Mouse (Mus musculus): Measurements from ENCODE around the gene Vmn1r104. TPM values are rescaled to one million over a fixed set of nuclear protein-coding genes. Genes with fewer than 3 reads are reported as not detected.
"Not testable (repeated sequence)": the region's sequence is repeated elsewhere in the genome, so short reads cannot be mapped to it uniquely, and the experiment has no call there.

Vmn1r104 gene
- polyA plus RNA-seq (2015; fragmentation: Nextera tagmentation; extraction: Ambion mirVana): not detected in 2 replicates

DNA sequence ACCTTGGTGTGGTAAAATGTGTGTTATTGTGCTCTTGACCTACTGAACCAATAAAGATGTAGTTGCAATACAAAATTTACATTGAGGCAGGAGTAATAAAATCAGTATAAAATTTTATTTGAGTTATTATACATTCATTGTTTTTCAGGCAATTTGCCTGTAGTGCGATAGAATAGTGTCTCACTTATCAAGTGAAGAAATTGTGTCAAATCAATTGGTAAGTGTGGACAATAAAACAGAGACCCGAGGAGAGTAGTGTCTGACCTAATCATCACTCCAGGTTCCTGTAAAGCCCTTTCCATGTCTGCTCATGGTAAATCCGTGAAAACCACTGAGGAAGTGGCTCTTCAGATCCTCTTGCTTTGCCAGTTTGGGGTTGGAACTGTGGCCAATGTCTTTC is at the start of gene Vmn1r104:
Vmn1r104 (plus strand) TSS at position 301 of the 400 bp plus-strand sequence.
- H3K9me3 ChIP-seq (ENCODE audit: control insufficient read depth, low read length); H3K9ac ChIP-seq (ENCODE audit: low read length); H3K4me3 ChIP-seq (ENCODE audit: low read length); H3K36me3 ChIP-seq (ENCODE audit: control insufficient read depth, insufficient read depth, low read length); H3K4me2 ChIP-seq (ENCODE audit: low read depth, low read length); ATAC-seq (ENCODE audit: low read depth); H3K27me3 ChIP-seq (ENCODE audit: control insufficient read depth, insufficient read depth, low read depth, low read length); H3K4me1 ChIP-seq (replicated peaks; ENCODE audit: control insufficient read depth, insufficient read depth, low read length); H3K27ac ChIP-seq (ENCODE audit: low read length): not testable (repeated sequence)
- no CpG with 5 or more reads among the region's 3 CpGs for WGBS

DNA sequence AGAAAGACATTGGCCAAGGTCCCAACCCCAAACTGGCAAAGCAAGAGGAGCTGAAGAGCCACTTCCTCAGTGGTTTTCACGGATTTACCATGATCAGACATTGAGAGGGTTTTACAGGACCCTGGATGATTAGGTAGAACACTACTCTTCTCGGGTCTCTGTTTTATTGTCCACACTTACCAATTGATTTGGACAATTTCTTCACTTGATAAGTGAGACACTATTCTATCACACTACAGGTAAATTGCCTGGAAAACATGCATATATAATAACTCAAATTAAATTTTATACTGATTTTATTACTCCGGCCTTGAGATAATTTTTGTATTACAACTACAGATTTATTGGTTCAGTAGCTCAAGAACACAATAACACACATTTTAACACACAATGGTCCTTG is 23.2 kb upstream of the Vmn1r104 start, which contains the start of gene Vmn1r103:
Vmn1r103 (minus strand) TSS at position 101 of the 400 bp plus-strand sequence.
- no CpG with 5 or more reads among the region's 3 CpGs for WGBS
- ATAC-seq (ENCODE audit: low read depth); H3K36me3 ChIP-seq (ENCODE audit: control insufficient read depth, insufficient read depth, low read length); H3K27ac ChIP-seq (ENCODE audit: low read length); H3K9me3 ChIP-seq (ENCODE audit: control insufficient read depth, low read length); H3K9ac ChIP-seq (ENCODE audit: low read length); H3K4me3 ChIP-seq (ENCODE audit: low read length); H3K4me2 ChIP-seq (ENCODE audit: low read depth, low read length); H3K27me3 ChIP-seq (ENCODE audit: control insufficient read depth, insufficient read depth, low read depth, low read length); H3K4me1 ChIP-seq (replicated peaks; ENCODE audit: control insufficient read depth, insufficient read depth, low read length): not testable (repeated sequence)

DNA sequence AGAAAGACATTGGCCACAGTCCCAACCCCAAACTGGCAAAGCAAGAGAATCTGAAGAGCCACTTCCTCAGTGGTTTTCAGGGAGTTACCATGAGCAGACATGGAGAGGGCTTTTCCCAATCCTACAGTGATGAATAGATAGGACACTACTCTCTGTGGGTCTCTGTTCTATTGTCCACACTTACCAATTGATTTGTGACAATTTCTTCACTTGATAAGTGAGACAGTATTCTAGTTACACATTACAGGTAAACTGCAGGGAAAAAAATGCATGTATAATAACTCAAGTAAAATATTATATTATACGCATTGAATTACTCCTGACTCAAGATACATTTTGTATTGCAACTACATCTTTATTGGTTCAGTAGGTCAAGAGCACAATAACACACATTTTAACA is 12.0 kb downstream of the Vmn1r104 start, which contains the start of gene Gm5726:
Gm5726 (minus strand) TSS at position 101 of the 400 bp plus-strand sequence.
- H3K9me3 ChIP-seq (ENCODE audit: control insufficient read depth, low read length); H3K36me3 ChIP-seq (ENCODE audit: control insufficient read depth, insufficient read depth, low read length); H3K4me1 ChIP-seq (replicated peaks; ENCODE audit: control insufficient read depth, insufficient read depth, low read length); H3K4me3 ChIP-seq (ENCODE audit: low read length); H3K9ac ChIP-seq (ENCODE audit: low read length); ATAC-seq (ENCODE audit: low read depth); H3K27ac ChIP-seq (ENCODE audit: low read length); H3K4me2 ChIP-seq (ENCODE audit: low read depth, low read length); H3K27me3 ChIP-seq (ENCODE audit: control insufficient read depth, insufficient read depth, low read depth, low read length): not testable (repeated sequence)
- no CpG with 5 or more reads among the region's 1 CpGs for WGBS

DNA sequence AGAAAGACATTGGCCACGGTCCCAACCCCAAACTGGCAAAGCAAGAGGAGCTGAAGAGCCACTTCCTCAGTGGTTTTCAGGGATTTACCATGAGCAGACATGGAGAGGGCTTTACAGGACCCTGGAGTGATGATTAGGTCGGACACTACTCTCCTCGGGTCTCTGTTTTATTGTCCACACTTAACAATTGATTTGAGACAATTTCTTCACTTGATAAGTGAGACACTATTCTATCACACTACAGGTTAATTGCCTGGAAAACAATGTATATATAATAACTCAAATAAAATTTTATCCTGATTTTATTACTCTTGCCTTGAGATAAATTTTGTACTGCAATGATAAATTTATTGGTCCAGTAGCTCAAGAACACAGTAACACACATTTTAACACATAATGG is 42.5 kb downstream of the Vmn1r104 start, which contains the start of gene Gm4141:
Gm4141 (minus strand) TSS at position 101 of the 400 bp plus-strand sequence.
- not testable (repeated sequence) for H3K4me3 ChIP-seq (ENCODE audit: low read length)
- no CpG with 5 or more reads among the region's 3 CpGs for WGBS

More for the DNA sequence above, 42.5 kb downstream of the Vmn1r104 start, which contains the start of gene Gm4141:
- H3K9ac ChIP-seq (ENCODE audit: low read length); ATAC-seq (ENCODE audit: low read depth); H3K27ac ChIP-seq (ENCODE audit: low read length); H3K27me3 ChIP-seq (ENCODE audit: control insufficient read depth, insufficient read depth, low read depth, low read length); H3K4me1 ChIP-seq (replicated peaks; ENCODE audit: control insufficient read depth, insufficient read depth, low read length); H3K36me3 ChIP-seq (ENCODE audit: control insufficient read depth, insufficient read depth, low read length); H3K4me2 ChIP-seq (ENCODE audit: low read depth, low read length); H3K9me3 ChIP-seq (ENCODE audit: control insufficient read depth, low read length): not testable (repeated sequence)

Other genes starting within 250 kb of the Vmn1r104 start
- not detected in 2 replicates for gene Gm4133, start 199.8 kb upstream of the Vmn1r104 start, polyA plus RNA-seq (2015; fragmentation: Nextera tagmentation; extraction: Ambion mirVana)
- gene Gm5728, start 158.4 kb upstream of the Vmn1r104 start, polyA plus RNA-seq (2015; fragmentation: Nextera tagmentation; extraction: Ambion mirVana): not detected in 2 replicates
- gene Vmn1r100, start 115.9 kb upstream of the Vmn1r104 start, polyA plus RNA-seq (2015; fragmentation: Nextera tagmentation; extraction: Ambion mirVana): not detected in 2 replicates
- not detected in 2 replicates for gene Vmn1r101, start 91.2 kb upstream of the Vmn1r104 start, polyA plus RNA-seq (2015; fragmentation: Nextera tagmentation; extraction: Ambion mirVana)
- not detected in 2 replicates for gene Gm10670, start 58.9 kb upstream of the Vmn1r104 start, polyA plus RNA-seq (2015; fragmentation: Nextera tagmentation; extraction: Ambion mirVana)
- not detected in 2 replicates for gene Vmn1r103, start 23.3 kb upstream of the Vmn1r104 start, polyA plus RNA-seq (2015; fragmentation: Nextera tagmentation; extraction: Ambion mirVana)
- not detected in 2 replicates for gene Gm5726, start 11.9 kb downstream of the Vmn1r104 start, polyA plus RNA-seq (2015; fragmentation: Nextera tagmentation; extraction: Ambion mirVana)
- gene Gm4141, start 42.4 kb downstream of the Vmn1r104 start, polyA plus RNA-seq (2015; fragmentation: Nextera tagmentation; extraction: Ambion mirVana): not detected in 2 replicates
- not detected in 2 replicates for gene Gm4513, start 65.2 kb downstream of the Vmn1r104 start, polyA plus RNA-seq (2015; fragmentation: Nextera tagmentation; extraction: Ambion mirVana)
- not detected in 2 replicates for gene Vmn1r107, start 135.1 kb downstream of the Vmn1r104 start, polyA plus RNA-seq (2015; fragmentation: Nextera tagmentation; extraction: Ambion mirVana)
- gene Vmn1r111, start 169.4 kb downstream of the Vmn1r104 start, polyA plus RNA-seq (2015; fragmentation: Nextera tagmentation; extraction: Ambion mirVana): not detected in 2 replicates
- gene Gm10668, start 196.8 kb downstream of the Vmn1r104 start, polyA plus RNA-seq (2015; fragmentation: Nextera tagmentation; extraction: Ambion mirVana): not detected in 2 replicates
- not detected in 2 replicates for gene Vmn1r112, start 237.3 kb downstream of the Vmn1r104 start, polyA plus RNA-seq (2015; fragmentation: Nextera tagmentation; extraction: Ambion mirVana)